Mouse (Mus musculus): ENCODE measurements around the gene Cdh23. TPM values are rescaled to one million over a fixed set of nuclear protein-coding genes. Genes with fewer than 3 reads are reported as not detected.

Gene Cdh23
- total RNA-seq, 1 experiment, result 2.3 TPM

GRCm38 (mm10) chr10:60582956-60583355, 113.3 kb downstream of the Cdh23 start:
- H3K9me3 ChIP-seq (ENCODE audit: control insufficient read depth, insufficient read depth, low read depth, low read length), result no peaks in the 10 kb centered on the region
- TF ChIP-seq HCFC1 (IDR thresholded peaks at IDR 0.05; ENCODE audit: borderline replicate concordance, insufficient read depth, low read length), result no peak
- no peak for TF ChIP-seq ZNF384 (IDR thresholded peaks at IDR 0.05; ENCODE audit: low read depth, low read length)
- no peak for TF ChIP-seq ZC3H11A (IDR thresholded peaks at IDR 0.05; ENCODE audit: borderline replicate concordance, low read depth, low read length)
- no peak overlapping the region for H3K27ac ChIP-seq (ENCODE audit: insufficient read depth, low read depth, low read length, poor library complexity, severe bottlenecking)
- no peaks in the 10 kb centered on the region for H3K36me3 ChIP-seq (ENCODE audit: control insufficient read depth, insufficient read depth, low read length, poor library complexity, severe bottlenecking)
- no peak for DNase-seq (ENCODE audit: low read depth, low spot score)
- H3K4me3 ChIP-seq (ENCODE audit: insufficient read depth in 1 of 2, low read depth in 1 of 2, low read length in 2 of 2, poor library complexity in 1 of 2, severe bottlenecking in 1 of 2), result no peak overlapping the region
- H3K4me1 ChIP-seq (ENCODE audit: control insufficient read depth in 2 of 2, insufficient read depth in 2 of 2, low read length in 2 of 2, poor library complexity in 1 of 2), result no peaks in the 10 kb centered on the region
- no peak overlapping the region for H3K9ac ChIP-seq (ENCODE audit: insufficient read depth, low read depth, low read length, poor library complexity, severe bottlenecking)
- in situ Hi-C loops (cut with MboI; ENCODE audit: low sequenced_read_pairs in 2 of 2, unreplicated experiment in 2 of 2), result no loop called here

DNA sequence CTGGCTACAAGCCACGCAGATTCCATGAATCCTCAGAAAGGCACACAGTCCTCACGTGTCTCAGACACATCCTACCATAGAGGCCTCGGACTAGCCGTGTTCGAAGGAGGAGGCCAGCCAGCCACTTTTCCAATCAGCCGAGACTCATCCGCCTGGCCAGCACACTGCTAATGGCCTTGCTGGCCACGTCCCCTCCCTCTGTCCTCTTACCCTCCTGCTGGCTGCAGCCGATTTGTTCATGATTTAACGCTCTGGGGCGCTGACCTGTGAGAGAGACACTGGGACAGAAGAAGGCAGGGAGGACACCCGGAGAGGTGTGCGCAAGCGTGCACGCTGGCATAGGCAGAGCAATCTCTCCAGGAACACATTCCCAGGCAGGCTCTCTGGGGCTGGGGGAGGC, 115.6 kb downstream of the Cdh23 start:
- Histone ChIP-seq H3K9me3 (ENCODE audit: control insufficient read depth, insufficient read depth, low read depth, low read length) (no peaks in the 10 kb centered on the region), H3K36me3 (ENCODE audit: control insufficient read depth, insufficient read depth, low read length, poor library complexity, severe bottlenecking) (no peaks in the 10 kb centered on the region), H3K27ac (ENCODE audit: insufficient read depth, low read depth, low read length, poor library complexity, severe bottlenecking) (no peak overlapping the region), H3K4me3 (ENCODE audit: insufficient read depth in 1 of 2, low read depth in 1 of 2, low read length in 2 of 2, poor library complexity in 1 of 2, severe bottlenecking in 1 of 2) (no peak overlapping the region), H3K4me1 (ENCODE audit: control insufficient read depth in 2 of 2, insufficient read depth in 2 of 2, low read length in 2 of 2, poor library complexity in 1 of 2) (no peaks in the 10 kb centered on the region), H3K9ac (ENCODE audit: insufficient read depth, low read depth, low read length, poor library complexity, severe bottlenecking) (no peak overlapping the region)
- TF ChIP-seq ZNF384 (IDR thresholded peaks at IDR 0.05; ENCODE audit: low read depth, low read length) (no peak), CHD2 (IDR thresholded peaks at IDR 0.05; ENCODE audit: low read depth, low read length) (no peak), ZC3H11A (IDR thresholded peaks at IDR 0.05; ENCODE audit: borderline replicate concordance, low read depth, low read length) (no peak), MAFK (IDR thresholded peaks at IDR 0.05; ENCODE audit: insufficient read depth, low read depth, low read length) (no peak), HCFC1 (IDR thresholded peaks at IDR 0.05; ENCODE audit: borderline replicate concordance, insufficient read depth, low read length) (no peak)
- no peak for DNase-seq (ENCODE audit: low read depth, low spot score)
- in situ Hi-C loops (cut with MboI; ENCODE audit: low sequenced_read_pairs in 2 of 2, unreplicated experiment in 2 of 2), result no loop called here

DNA sequence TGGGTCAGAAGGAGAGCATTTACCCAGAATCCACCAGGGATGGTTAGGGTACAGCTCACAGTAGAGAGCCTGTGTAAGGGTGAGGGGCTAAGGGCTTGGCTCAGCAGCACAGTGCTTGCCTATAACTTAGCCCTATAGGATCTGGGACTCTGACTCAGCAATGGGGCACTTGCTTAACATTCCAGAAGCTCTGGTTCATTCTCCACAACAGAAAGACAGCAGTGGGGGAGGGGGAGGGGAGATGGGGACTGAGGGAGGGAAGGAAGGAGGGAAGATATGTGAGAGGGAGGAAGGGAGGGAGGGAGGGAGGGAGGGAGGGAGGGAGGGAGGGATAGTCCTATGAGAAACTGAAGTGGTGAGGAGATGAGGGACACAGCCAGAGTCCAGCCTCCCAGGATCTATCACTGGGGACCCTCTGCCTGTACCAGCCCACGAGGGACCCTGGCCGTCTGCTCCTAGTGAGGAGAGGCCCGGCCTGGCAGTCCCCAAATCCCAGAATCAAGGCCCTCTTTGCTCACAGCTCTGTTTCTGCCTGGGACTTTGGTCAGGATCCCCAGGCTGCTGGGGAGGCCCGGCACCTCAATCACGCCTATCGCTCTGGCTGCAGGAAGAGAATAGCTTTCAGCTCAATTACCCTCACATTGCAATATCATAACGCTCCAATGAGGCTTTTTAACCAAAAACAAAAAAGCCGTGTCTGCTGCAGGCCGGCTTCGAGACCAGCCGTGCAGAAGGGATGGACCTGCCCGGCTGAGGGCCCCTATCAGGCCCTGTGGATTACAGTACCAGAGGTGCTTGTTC, 117.4 kb downstream of the Cdh23 start:
- Histone ChIP-seq H3K27ac (ENCODE audit: insufficient read depth, low read depth, low read length, poor library complexity, severe bottlenecking) (no peak overlapping the region), H3K36me3 (ENCODE audit: control insufficient read depth, insufficient read depth, low read length, poor library complexity, severe bottlenecking) (no peaks in the 10 kb centered on the region), H3K9ac (ENCODE audit: insufficient read depth, low read depth, low read length, poor library complexity, severe bottlenecking) (no peak overlapping the region), H3K4me3 (ENCODE audit: insufficient read depth in 1 of 2, low read depth in 1 of 2, low read length in 2 of 2, poor library complexity in 1 of 2, severe bottlenecking in 1 of 2) (no peak overlapping the region), H3K4me1 (ENCODE audit: control insufficient read depth in 2 of 2, insufficient read depth in 2 of 2, low read length in 2 of 2, poor library complexity in 1 of 2) (no peaks in the 10 kb centered on the region), H3K9me3 (ENCODE audit: control insufficient read depth, insufficient read depth, low read depth, low read length) (no peaks in the 10 kb centered on the region)
- in situ Hi-C loops (cut with MboI; ENCODE audit: low sequenced_read_pairs in 2 of 2, unreplicated experiment in 2 of 2), result no loop called here
- TF ChIP-seq ZNF384 (IDR thresholded peaks at IDR 0.05; ENCODE audit: low read depth, low read length), result no peak
- no peak for DNase-seq (ENCODE audit: low read depth, low spot score)

DNA sequence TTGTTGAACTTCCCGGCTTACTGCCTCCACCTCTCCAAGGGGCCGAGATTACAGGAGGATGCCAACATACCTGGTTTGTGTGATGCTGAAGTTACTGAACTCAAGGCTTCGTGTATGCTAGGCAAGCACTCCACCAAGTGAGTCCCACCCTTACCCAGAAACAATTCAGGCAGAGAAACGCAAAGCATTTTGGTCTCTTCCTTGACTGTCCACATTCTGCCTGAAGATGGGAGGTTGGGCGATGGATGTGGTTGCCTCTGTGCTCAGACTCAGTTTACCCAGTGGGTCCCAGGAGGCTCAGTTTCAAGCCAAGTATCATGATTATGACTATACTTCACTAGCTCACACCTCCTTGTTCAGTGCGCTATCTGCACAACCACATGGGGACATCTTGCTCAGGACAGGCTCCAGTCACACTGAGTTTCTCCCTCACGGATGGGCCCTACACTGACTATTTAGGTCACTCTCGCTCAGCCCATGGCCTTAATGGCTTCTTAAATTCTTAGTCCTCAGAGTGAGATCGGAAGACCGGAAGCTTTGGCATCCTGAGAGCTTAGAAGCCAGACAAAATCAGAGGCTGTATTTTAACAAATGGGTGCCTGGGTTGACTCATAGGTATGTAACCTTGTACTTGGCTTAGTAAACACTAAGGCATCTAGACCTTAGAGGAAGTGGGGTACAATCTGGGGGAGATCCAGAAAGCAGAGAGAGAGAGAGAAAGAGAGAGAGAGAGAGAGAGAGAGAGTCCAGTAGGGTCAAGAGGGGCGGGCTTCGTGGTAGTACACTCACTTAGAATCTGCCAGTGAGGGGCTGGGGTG, 118.2 kb downstream of the Cdh23 start:
- H3K9ac ChIP-seq (ENCODE audit: insufficient read depth, low read depth, low read length, poor library complexity, severe bottlenecking), result no peak overlapping the region
- in situ Hi-C loops (cut with MboI; ENCODE audit: low sequenced_read_pairs in 2 of 2, unreplicated experiment in 2 of 2), result no loop called here
- no peaks in the 10 kb centered on the region for H3K36me3 ChIP-seq (ENCODE audit: control insufficient read depth, insufficient read depth, low read length, poor library complexity, severe bottlenecking)
- no peak for TF ChIP-seq HCFC1 (IDR thresholded peaks at IDR 0.05; ENCODE audit: borderline replicate concordance, insufficient read depth, low read length)
- TF ChIP-seq ZNF384 (IDR thresholded peaks at IDR 0.05; ENCODE audit: low read depth, low read length), result no peak
- TF ChIP-seq CHD2 (IDR thresholded peaks at IDR 0.05; ENCODE audit: low read depth, low read length), result no peak
- H3K27ac ChIP-seq (ENCODE audit: insufficient read depth, low read depth, low read length, poor library complexity, severe bottlenecking), result no peak overlapping the region
- no peaks in the 10 kb centered on the region for H3K4me1 ChIP-seq (ENCODE audit: control insufficient read depth in 2 of 2, insufficient read depth in 2 of 2, low read length in 2 of 2, poor library complexity in 1 of 2)
- no peak for DNase-seq (ENCODE audit: low read depth, low spot score)
- H3K4me3 ChIP-seq (ENCODE audit: insufficient read depth in 1 of 2, low read depth in 1 of 2, low read length in 2 of 2, poor library complexity in 1 of 2, severe bottlenecking in 1 of 2), result no peak overlapping the region
- H3K9me3 ChIP-seq (ENCODE audit: control insufficient read depth, insufficient read depth, low read depth, low read length), result no peaks in the 10 kb centered on the region
